In genomic region chr15:12222564-12223302, GRCm38 (mm10) we compare ENCODE assay signal across 13 mouse cellular contexts. TPM values are rescaled to one million over a fixed set of nuclear protein-coding genes. Genes with fewer than 3 reads are reported as not detected.
DNase-seq lines count a peak whose midpoint lies in the region; ATAC-seq and TF ChIP-seq lines count a peak whose summit lies in the region.
"Had no signal": no experiment of that assay in that cellular context is flagged by ENCODE, and none has a peak within 500 bp of the region (broad histone marks: within the 10 kb centered on the region; RNA-seq: fewer than 3 reads in every experiment).

No protein-coding gene starts in this region.

- no peak overlapping the region; the same call in 1 of the 2 replicates for H3K4me3 ChIP-seq in hindbrain, embryonic 10.5 days
- no peak overlapping the region for H3K4me3 ChIP-seq in hindbrain, postnatal 0 days (ENCODE audit: low read length)
- no peak overlapping the region for H3K4me3 ChIP-seq in forebrain, embryonic 14.5 days (ENCODE audit: low read depth, low read length)
- no peak overlapping the region for H3K4me3 ChIP-seq in myocyte

- WGBS in hindbrain, embryonic 10.5 days: 12% methylated on average over 8 of the region's 8 CpGs
- 17% methylated on average over 8 of the region's 8 CpGs for WGBS in hindbrain, postnatal 0 days
- WGBS in forebrain, embryonic 14.5 days: 15% methylated on average over 8 of the region's 8 CpGs

- H3K79me2 ChIP-seq in myocyte (ENCODE audit: control insufficient read depth, insufficient read depth): peaks cover 98% of the 10 kb centered on the region

- H3K4me1 ChIP-seq in hindbrain, embryonic 10.5 days (replicated peaks): peaks cover 56% of the 10 kb centered on the region
- H3K4me1 ChIP-seq in hindbrain, postnatal 0 days (ENCODE audit: insufficient read depth, low read length): no peaks in the 10 kb centered on the region; the same call in 1 of the 2 replicates
- H3K4me1 ChIP-seq in forebrain, embryonic 14.5 days (ENCODE audit: control insufficient read depth, insufficient read depth, low read length): peaks cover 10% of the 10 kb centered on the region

- TF ChIP-seq POLR2A in myocyte (IDR thresholded peaks at IDR 0.05; ENCODE audit: insufficient read length, low read depth): no peak

- no peak overlapping the region for H3ac ChIP-seq in myocyte (ENCODE audit: control insufficient read depth, insufficient read length)

- H3K36me3 ChIP-seq in hindbrain, embryonic 10.5 days: no peaks in the 10 kb centered on the region
- no peaks in the 10 kb centered on the region for H3K36me3 ChIP-seq in hindbrain, postnatal 0 days (ENCODE audit: insufficient read depth, low read length)
- no peaks in the 10 kb centered on the region for H3K36me3 ChIP-seq in forebrain, embryonic 14.5 days (ENCODE audit: control insufficient read depth, insufficient read depth, low read length)
- H3K36me3 ChIP-seq in myocyte (ENCODE audit: control insufficient read depth, insufficient read depth): no peaks in the 10 kb centered on the region

- no peak for TF ChIP-seq CTCF in hindbrain, postnatal 0 days (IDR thresholded peaks at IDR 0.05; ENCODE audit: low read depth)

- DNase-seq in hindbrain, embryonic 10.5 days (ENCODE audit: low spot score): peak; percentile 38
- no peak for DNase-seq in hindbrain, postnatal 0 days (ENCODE audit: low spot score)
- peak; percentile 29 for DNase-seq in embryo, embryonic 9.5 days (ENCODE audit: extremely low spot score)
- DNase-seq in forebrain, embryonic 14.5 days (ENCODE audit: low spot score): peak; percentile 23
- DNase-seq in gastrocnemius, adult 8-10 months (ENCODE audit: low spot score in 2 of 2): no peak
- no peak for DNase-seq in gastrocnemius, postnatal 4 days (ENCODE audit: low spot score in 2 of 2)
- DNase-seq: cerebellum, postnatal 14 days; heart, adult 18-20 months; kidney, postnatal 25 days had no signal

- peaks cover 47% of the 10 kb centered on the region for H3K27me3 ChIP-seq in hindbrain, embryonic 10.5 days (ENCODE audit: insufficient read depth, poor library complexity, severe bottlenecking)
- no peaks in the 10 kb centered on the region for H3K27me3 ChIP-seq in hindbrain, postnatal 0 days (ENCODE audit: insufficient read depth, low read length)
- H3K27me3 ChIP-seq in forebrain, embryonic 14.5 days (replicated peaks; ENCODE audit: control insufficient read depth, insufficient read depth, low read length): no peaks in the 10 kb centered on the region
- H3K27me3 ChIP-seq in myocyte (ENCODE audit: control insufficient read depth, insufficient read depth, insufficient read length): no peaks in the 10 kb centered on the region

- no peak overlapping the region for H3K4me2 ChIP-seq in hindbrain, postnatal 0 days (ENCODE audit: low read depth, low read length)
- no peak overlapping the region for H3K4me2 ChIP-seq in forebrain, embryonic 14.5 days (ENCODE audit: low read length)
- peak overlapping the region; percentile 3 for H3K4me2 ChIP-seq in myocyte (ENCODE audit: low read depth)

- no peak overlapping the region for H3K9ac ChIP-seq in hindbrain, postnatal 0 days (replicated peaks; ENCODE audit: low read length)
- no peak overlapping the region for H3K9ac ChIP-seq in forebrain, embryonic 14.5 days (ENCODE audit: low read length)

- peak overlapping the region; percentile 30 for H3K27ac ChIP-seq in hindbrain, embryonic 10.5 days
- no peak overlapping the region; the same call in 1 of the 2 replicates for H3K27ac ChIP-seq in hindbrain, postnatal 0 days
- H3K27ac ChIP-seq in forebrain, embryonic 14.5 days (ENCODE audit: low read depth, low read length): no peak overlapping the region

- H3K9me3 ChIP-seq in hindbrain, embryonic 10.5 days: no peaks in the 10 kb centered on the region
- no peaks in the 10 kb centered on the region for H3K9me3 ChIP-seq in hindbrain, postnatal 0 days (ENCODE audit: low read length)
- H3K9me3 ChIP-seq in forebrain, embryonic 14.5 days (replicated peaks; ENCODE audit: control insufficient read depth, low read length): no peaks in the 10 kb centered on the region

- ATAC-seq in hindbrain, postnatal 0 days: no peak
- ATAC-seq in forebrain, embryonic 14.5 days: peak; percentile 42; the same call in 1 of the 2 replicates
- ATAC-seq in monocyte, adult 5-6 weeks (replicated peaks; ENCODE audit: insufficient number of reproducible peaks, low FRiP score, low TSS enrichment, poor library complexity, severe bottlenecking): no peak
- ATAC-seq: CD4-positive, CD25-positive, alpha-beta regulatory T cell, adult 4 months; lung, postnatal 0 days had no signal

TF ChIP-seq in myocyte, 11 proteins besides CTCF, POLR2A, EP300 and RAD21:
- no peak for TF ChIP-seq USF1 (IDR thresholded peaks at IDR 0.05; ENCODE audit: low read depth)
- TF ChIP-seq CEBPB (IDR thresholded peaks at IDR 0.05; ENCODE audit: insufficient read depth, poor library complexity, severe bottlenecking): no peak
- no peak for TF ChIP-seq E2F4 (IDR thresholded peaks at IDR 0.05; ENCODE audit: insufficient read depth)
TF ChIP-seq in myocyte: peak in this region for 0.

RNA-seq across cellular contexts. Expression of gene Mtmr12, which starts 17.9 kb away (rescaled TPM):
- polyA plus RNA-seq in hindbrain, embryonic 10.5 days (2016; fragmentation: Nextera tagmentation; extraction: Ambion mirVana): 15.1 and 17.9 TPM in 2 replicates
- 10.7 and 12.6 TPM in 2 replicates for total RNA-seq in hindbrain, postnatal 0 days (2014; rRNA removed)
- 5.5 and 5.7 TPM in 2 replicates for polyA plus RNA-seq in hindbrain, postnatal 0 days (2015; fragmentation: Nextera tagmentation; extraction: Ambion mirVana)
- polyA plus RNA-seq in forebrain, embryonic 14.5 days (2014; fragmentation: Nextera tagmentation; extraction: Ambion mirVana): 8.1 and 8.2 TPM in 2 replicates
- polyA plus RNA-seq in myocyte (2012; fragmentation: generic; extraction: Trizol): 6.2 TPM
- 34.1 to 46.7 TPM (median 39.5 TPM) in 3 replicates for total RNA-seq in monocyte, adult 5-6 weeks (2017)
- total RNA-seq in gastrocnemius, adult 8-10 months (2022): 1 to 10 TPM; 2.7 to 4.6 (median 3.7) TPM
- total RNA-seq in gastrocnemius, postnatal 4 days (2021): 10 to 100 TPM; 17.0 to 17.5 TPM

Comparison
In these comparisons a context has a peak if more than half of its experiments do, and no peak if none do; other contexts are left out.
1. DNase-seq: peak in hindbrain, embryonic 10.5 days (single experiment), embryo, embryonic 9.5 days (single experiment) and forebrain, embryonic 14.5 days (single experiment); none in hindbrain, postnatal 0 days (single experiment), gastrocnemius, adult 8-10 months (0 of 2) and gastrocnemius, postnatal 4 days (0 of 2).